Mouse (Mus musculus): Measurements from ENCODE around the gene Sgms2. TPM values are rescaled to one million over a fixed set of nuclear protein-coding genes. Genes with fewer than 3 reads are reported as not detected.
A peak's percentile ranks its signal among the peaks of the same experiment; 100 is the strongest.

Gene Sgms2
- polyA plus RNA-seq (2012; rRNA removed), result 27.2 and 28.5 TPM in 2 replicates

- Histone ChIP-seq H3K27me3 (replicated peaks; ENCODE audit: control insufficient read depth, insufficient read depth, low read length) (no peaks in the 10 kb centered on the region), H3K27ac (ENCODE audit: insufficient read depth, low read depth, low read length) (peak within 1 kb of the TSS; percentile 88), H3K4me1 (ENCODE audit: control insufficient read depth, insufficient read depth, low read length) (peaks cover 24% of the 10 kb centered on the region), H3K36me3 (ENCODE audit: control insufficient read depth, insufficient read depth, low read length) (no peaks in the 10 kb centered on the region), H3K4me3 (ENCODE audit: insufficient read depth, low read depth, low read length) (peak within 1 kb of the TSS; percentile 75)
- TF ChIP-seq CTCF (conservative IDR thresholded peaks at IDR 0.05; ENCODE audit: insufficient read depth, insufficient read length, low read depth, low read length) (no peak), POLR2A (IDR thresholded peaks at IDR 0.05; ENCODE audit: low read depth, low read length) (no peak)
- DNase-seq, result no peak
- 52% methylated on average over 2 of the region's 2 CpGs for WGBS
Measured at GRCm38 (mm10) chr3:131491361-131491925, at the start of gene Sgms2. Sgms2 (minus strand) TSS chr3:131491411.

GRCm38 (mm10) chr3:131525229-131525628 lies 34.0 kb upstream of the Sgms2 start:
- no peak overlapping the region for H3K27ac ChIP-seq (ENCODE audit: insufficient read depth, low read depth, low read length)
- H3K4me3 ChIP-seq (ENCODE audit: insufficient read depth, low read depth, low read length), result no peak overlapping the region
- DNase-seq, result no peak
- no peaks in the 10 kb centered on the region for H3K36me3 ChIP-seq (ENCODE audit: control insufficient read depth, insufficient read depth, low read length)
- WGBS, result 84% methylated on average over 3 of the region's 3 CpGs
- H3K4me1 ChIP-seq (ENCODE audit: control insufficient read depth, insufficient read depth, low read length), result no peaks in the 10 kb centered on the region
- TF ChIP-seq POLR2A (IDR thresholded peaks at IDR 0.05; ENCODE audit: low read depth, low read length), result no peak
- no peak for TF ChIP-seq CTCF (conservative IDR thresholded peaks at IDR 0.05; ENCODE audit: insufficient read depth, insufficient read length, low read depth, low read length)
- no peaks in the 10 kb centered on the region for H3K27me3 ChIP-seq (replicated peaks; ENCODE audit: control insufficient read depth, insufficient read depth, low read length)

GRCm38 (mm10) chr3:131524779-131525178 lies 33.6 kb upstream of the Sgms2 start:
- TF ChIP-seq CTCF (conservative IDR thresholded peaks at IDR 0.05; ENCODE audit: insufficient read depth, insufficient read length, low read depth, low read length), result peak; percentile 63
- no peak for TF ChIP-seq POLR2A (IDR thresholded peaks at IDR 0.05; ENCODE audit: low read depth, low read length)
- no peaks in the 10 kb centered on the region for H3K27me3 ChIP-seq (replicated peaks; ENCODE audit: control insufficient read depth, insufficient read depth, low read length)
- no peak overlapping the region for H3K27ac ChIP-seq (ENCODE audit: insufficient read depth, low read depth, low read length)
- 16% methylated on average over 11 of the region's 11 CpGs for WGBS
- no peaks in the 10 kb centered on the region for H3K36me3 ChIP-seq (ENCODE audit: control insufficient read depth, insufficient read depth, low read length)
- no peaks in the 10 kb centered on the region for H3K4me1 ChIP-seq (ENCODE audit: control insufficient read depth, insufficient read depth, low read length)
- no peak overlapping the region for H3K4me3 ChIP-seq (ENCODE audit: insufficient read depth, low read depth, low read length)
- DNase-seq, result peak; percentile 47

GRCm38 (mm10) chr3:131524210-131524609 lies 33.0 kb upstream of the Sgms2 start:
- Histone ChIP-seq H3K27me3 (replicated peaks; ENCODE audit: control insufficient read depth, insufficient read depth, low read length) (no peaks in the 10 kb centered on the region), H3K4me1 (ENCODE audit: control insufficient read depth, insufficient read depth, low read length) (no peaks in the 10 kb centered on the region), H3K36me3 (ENCODE audit: control insufficient read depth, insufficient read depth, low read length) (no peaks in the 10 kb centered on the region), H3K27ac (ENCODE audit: insufficient read depth, low read depth, low read length) (no peak overlapping the region), H3K4me3 (ENCODE audit: insufficient read depth, low read depth, low read length) (no peak overlapping the region)
- WGBS, result 73% methylated on average over 5 of the region's 5 CpGs
- no peak for DNase-seq
- TF ChIP-seq POLR2A (IDR thresholded peaks at IDR 0.05; ENCODE audit: low read depth, low read length), result no peak
- TF ChIP-seq CTCF (conservative IDR thresholded peaks at IDR 0.05; ENCODE audit: insufficient read depth, insufficient read length, low read depth, low read length), result no peak

GRCm38 (mm10) chr3:131523749-131524148 lies 32.5 kb upstream of the Sgms2 start:
- H3K36me3 ChIP-seq (ENCODE audit: control insufficient read depth, insufficient read depth, low read length), result no peaks in the 10 kb centered on the region
- no peak overlapping the region for H3K4me3 ChIP-seq (ENCODE audit: insufficient read depth, low read depth, low read length)
- no peak overlapping the region for H3K27ac ChIP-seq (ENCODE audit: insufficient read depth, low read depth, low read length)
- H3K4me1 ChIP-seq (ENCODE audit: control insufficient read depth, insufficient read depth, low read length), result no peaks in the 10 kb centered on the region
- no peak for DNase-seq
- no peaks in the 10 kb centered on the region for H3K27me3 ChIP-seq (replicated peaks; ENCODE audit: control insufficient read depth, insufficient read depth, low read length)
- 82% methylated on average over 9 of the region's 9 CpGs for WGBS
- TF ChIP-seq POLR2A (IDR thresholded peaks at IDR 0.05; ENCODE audit: low read depth, low read length) (no peak), CTCF (conservative IDR thresholded peaks at IDR 0.05; ENCODE audit: insufficient read depth, insufficient read length, low read depth, low read length) (no peak)

GRCm38 (mm10) chr3:131522243-131522642 lies 31.0 kb upstream of the Sgms2 start:
- 53% methylated on average over 7 of the region's 7 CpGs for WGBS
- no peaks in the 10 kb centered on the region for H3K27me3 ChIP-seq (replicated peaks; ENCODE audit: control insufficient read depth, insufficient read depth, low read length)
- TF ChIP-seq CTCF (conservative IDR thresholded peaks at IDR 0.05; ENCODE audit: insufficient read depth, insufficient read length, low read depth, low read length) (no peak), POLR2A (IDR thresholded peaks at IDR 0.05; ENCODE audit: low read depth, low read length) (no peak)
- no peaks in the 10 kb centered on the region for H3K36me3 ChIP-seq (ENCODE audit: control insufficient read depth, insufficient read depth, low read length)
- no peak overlapping the region for H3K4me3 ChIP-seq (ENCODE audit: insufficient read depth, low read depth, low read length)
- no peak overlapping the region for H3K27ac ChIP-seq (ENCODE audit: insufficient read depth, low read depth, low read length)
- no peaks in the 10 kb centered on the region for H3K4me1 ChIP-seq (ENCODE audit: control insufficient read depth, insufficient read depth, low read length)
- peak; percentile 25 for DNase-seq

GRCm38 (mm10) chr3:131521206-131521605 lies 30.0 kb upstream of the Sgms2 start:
- Histone ChIP-seq H3K4me3 (ENCODE audit: insufficient read depth, low read depth, low read length) (no peak overlapping the region), H3K27me3 (replicated peaks; ENCODE audit: control insufficient read depth, insufficient read depth, low read length) (no peaks in the 10 kb centered on the region), H3K27ac (ENCODE audit: insufficient read depth, low read depth, low read length) (no peak overlapping the region), H3K4me1 (ENCODE audit: control insufficient read depth, insufficient read depth, low read length) (no peaks in the 10 kb centered on the region; the same call in 1 of the 2 replicates), H3K36me3 (ENCODE audit: control insufficient read depth, insufficient read depth, low read length) (no peaks in the 10 kb centered on the region)
- TF ChIP-seq CTCF (conservative IDR thresholded peaks at IDR 0.05; ENCODE audit: insufficient read depth, insufficient read length, low read depth, low read length), result no peak
- TF ChIP-seq POLR2A (IDR thresholded peaks at IDR 0.05; ENCODE audit: low read depth, low read length), result no peak
- no peak for DNase-seq
- 83% methylated on average over 4 of the region's 4 CpGs for WGBS

Data from kidney, adult 2 months (tissue).